In genomic region chr1:78698138-78698537, GRCm38 (mm10) we compare ENCODE assay signal across 20 mouse cellular contexts. TPM values are rescaled to one million over a fixed set of nuclear protein-coding genes. Genes with fewer than 3 reads are reported as not detected.
A peak's percentile ranks its signal among the peaks of the same experiment; 100 is the strongest.
DNase-seq lines count a peak whose midpoint lies in the region; ATAC-seq lines count a peak whose summit lies in the region.
"Had no signal": no experiment of that assay in that cellular context is flagged by ENCODE, and none has a peak within 500 bp of the region (broad histone marks: within the 10 kb centered on the region; RNA-seq: fewer than 3 reads in every experiment).

No protein-coding gene starts in this region.

- H3K9me3 ChIP-seq in hindbrain, embryonic 16.5 days (ENCODE audit: control insufficient read depth, low read length): no peaks in the 10 kb centered on the region
- H3K9me3 ChIP-seq in hindbrain, embryonic 14.5 days (ENCODE audit: control insufficient read depth, low read length): no peaks in the 10 kb centered on the region
- H3K9me3 ChIP-seq in kidney, embryonic 15.5 days (replicated peaks): no peaks in the 10 kb centered on the region
- H3K9me3 ChIP-seq: embryonic facial prominence, embryonic 12.5 days; forebrain, embryonic 13.5 days; heart, embryonic 12.5 days; hindbrain, embryonic 10.5 days had no signal

- peaks cover 38% of the 10 kb centered on the region for H3K36me3 ChIP-seq in hindbrain, embryonic 16.5 days (ENCODE audit: control insufficient read depth, insufficient read depth, low read length)
- H3K36me3 ChIP-seq in hindbrain, embryonic 14.5 days (replicated peaks; ENCODE audit: control insufficient read depth, insufficient read depth): peaks cover 84% of the 10 kb centered on the region
- peaks cover 83% of the 10 kb centered on the region for H3K36me3 ChIP-seq in kidney, embryonic 15.5 days

- no peaks in the 10 kb centered on the region for H3K4me1 ChIP-seq in hindbrain, embryonic 16.5 days (ENCODE audit: control insufficient read depth, insufficient read depth, low read depth, low read length)
- no peaks in the 10 kb centered on the region for H3K4me1 ChIP-seq in hindbrain, embryonic 14.5 days (replicated peaks; ENCODE audit: control insufficient read depth, insufficient read depth, low read length)
- no peaks in the 10 kb centered on the region for H3K4me1 ChIP-seq in kidney, embryonic 15.5 days
- H3K4me1 ChIP-seq: embryonic facial prominence, embryonic 12.5 days; forebrain, embryonic 13.5 days; hindbrain, embryonic 10.5 days had no signal

- no peaks in the 10 kb centered on the region for H3K27me3 ChIP-seq in hindbrain, embryonic 16.5 days (replicated peaks; ENCODE audit: control insufficient read depth, insufficient read depth, low read length)
- no peaks in the 10 kb centered on the region for H3K27me3 ChIP-seq in hindbrain, embryonic 14.5 days (ENCODE audit: control insufficient read depth, insufficient read depth, low read length)
- H3K27me3 ChIP-seq in kidney, embryonic 15.5 days: no peaks in the 10 kb centered on the region
- H3K27me3 ChIP-seq: CH12.LX; embryonic facial prominence, embryonic 12.5 days; forebrain, embryonic 13.5 days; heart, embryonic 12.5 days; Patski had no signal

- no peak for DNase-seq in hindbrain, embryonic 14.5 days (ENCODE audit: low spot score)
- DNase-seq in kidney, adult 18-20 months: no peak
- DNase-seq in kidney, postnatal 10 days: peak; percentile 14
- peak; percentile 7 to 28 for DNase-seq in kidney, postnatal 4 days
- no peak for DNase-seq in testis, postnatal 14 days (ENCODE audit: low spot score)
- DNase-seq: adrenal gland, postnatal 14 days; cerebellum, adult 11-12 months; cerebellum, adult 9-10 months; cerebellum, postnatal 25 days; forebrain, postnatal 0 days; gastrocnemius, postnatal 14 days had no signal

- ATAC-seq in hindbrain, embryonic 16.5 days: peak; percentile 54
- no peak for ATAC-seq in hindbrain, embryonic 14.5 days (ENCODE audit: low FRiP score)
- ATAC-seq in kidney, embryonic 15.5 days (replicated peaks; ENCODE audit: low FRiP score): peak; percentile 46; the same call in 1 of the 2 replicates
- ATAC-seq: activated CD4-positive, CD25-positive, alpha-beta regulatory T cell, adult 4 months; forebrain, embryonic 13.5 days; forebrain, postnatal 0 days; Patski had no signal

- WGBS in hindbrain, embryonic 16.5 days: 75% methylated on average over 6 of the region's 6 CpGs
- 73% methylated on average over 6 of the region's 6 CpGs for WGBS in hindbrain, embryonic 14.5 days
- 58% methylated on average over 6 of the region's 6 CpGs for WGBS in kidney, embryonic 15.5 days

- no peak overlapping the region for H3K4me2 ChIP-seq in hindbrain, embryonic 16.5 days (ENCODE audit: low read length)
- H3K4me2 ChIP-seq in hindbrain, embryonic 14.5 days (replicated peaks): no peak overlapping the region
- H3K4me2 ChIP-seq in kidney, embryonic 15.5 days: no peak overlapping the region
- H3K4me2 ChIP-seq: embryonic facial prominence, embryonic 12.5 days; forebrain, embryonic 13.5 days; heart, embryonic 12.5 days had no signal

- H3K27ac ChIP-seq in hindbrain, embryonic 16.5 days (ENCODE audit: low read depth, low read length): no peak overlapping the region
- H3K27ac ChIP-seq in hindbrain, embryonic 14.5 days: no peak overlapping the region
- no peak overlapping the region for H3K27ac ChIP-seq in kidney, embryonic 15.5 days
- H3K27ac ChIP-seq: embryonic facial prominence, embryonic 12.5 days; forebrain, embryonic 13.5 days; hindbrain, embryonic 10.5 days had no signal

- no peak overlapping the region for H3K4me3 ChIP-seq in hindbrain, embryonic 16.5 days (ENCODE audit: low read length)
- no peak overlapping the region for H3K4me3 ChIP-seq in hindbrain, embryonic 14.5 days (replicated peaks; ENCODE audit: low read length)
- no peak overlapping the region for H3K4me3 ChIP-seq in kidney, embryonic 15.5 days (replicated peaks)
- H3K4me3 ChIP-seq: embryonic facial prominence, embryonic 12.5 days; forebrain, embryonic 13.5 days; heart, embryonic 12.5 days; hindbrain, embryonic 10.5 days had no signal

- no peak overlapping the region for H3K9ac ChIP-seq in hindbrain, embryonic 16.5 days (ENCODE audit: low read depth, low read length)
- H3K9ac ChIP-seq in hindbrain, embryonic 14.5 days: no peak overlapping the region
- H3K9ac ChIP-seq in kidney, embryonic 15.5 days: no peak overlapping the region
- H3K9ac ChIP-seq: embryonic facial prominence, embryonic 12.5 days; forebrain, embryonic 13.5 days; forebrain, postnatal 0 days; heart, embryonic 12.5 days had no signal

RNA-seq across cellular contexts. Expression of gene Utp14b, which starts 40.3 kb away (rescaled TPM):
- 1.5 and 1.8 TPM in 2 replicates for polyA plus RNA-seq in hindbrain, embryonic 16.5 days (2015; fragmentation: Nextera tagmentation; extraction: Ambion mirVana)
- polyA plus RNA-seq in hindbrain, embryonic 14.5 days (2014; fragmentation: Nextera tagmentation; extraction: Ambion mirVana): 2.9 and 4.3 TPM in 2 replicates
- 3.2 and 3.7 TPM in 2 replicates for polyA plus RNA-seq in kidney, embryonic 15.5 days (2015; fragmentation: Nextera tagmentation; extraction: Ambion mirVana)

RNA-seq across cellular contexts. Expression of gene Acsl3, which starts 40.5 kb away (rescaled TPM):
- 106 and 111 TPM in 2 replicates for polyA plus RNA-seq in hindbrain, embryonic 16.5 days (2015; fragmentation: Nextera tagmentation; extraction: Ambion mirVana)
- polyA plus RNA-seq in hindbrain, embryonic 14.5 days (2014; fragmentation: Nextera tagmentation; extraction: Ambion mirVana): 109 and 138 TPM in 2 replicates
- polyA plus RNA-seq in kidney, embryonic 15.5 days (2015; fragmentation: Nextera tagmentation; extraction: Ambion mirVana): 70.2 and 71.6 TPM in 2 replicates

Comparison
In these comparisons a context has a peak if more than half of its experiments do, and no peak if none do; other contexts are left out.
1. DNase-seq: peak in kidney, postnatal 10 days (single experiment) and kidney, postnatal 4 days (2 of 2); none in hindbrain, embryonic 14.5 days (single experiment), kidney, adult 18-20 months (single experiment) and testis, postnatal 14 days (single experiment).